Mouse (Mus musculus): ENCODE results near the gene Ap2a2.

DNA sequence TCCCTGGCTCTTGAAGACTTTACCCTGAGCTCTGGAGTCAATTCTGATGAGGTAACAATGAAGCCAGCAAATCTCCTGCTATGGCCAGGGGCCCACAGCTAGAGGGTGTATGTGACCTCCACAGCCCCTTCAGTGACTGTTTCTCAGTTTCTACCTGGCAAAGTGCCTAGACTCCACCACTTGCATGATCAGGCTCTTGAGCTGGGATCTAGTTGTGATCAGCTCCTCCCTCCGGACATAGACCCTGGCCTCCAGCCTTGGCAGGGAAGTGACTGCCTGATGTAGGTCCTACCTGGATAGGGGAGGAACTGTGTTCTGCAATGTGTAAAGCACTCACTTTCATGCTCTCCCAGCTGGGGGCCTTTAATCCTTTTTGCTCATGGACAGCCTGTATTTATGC is 98.4 kb downstream of the Ap2a2 start:
- TF ChIP-seq CTCF (IDR thresholded peaks at IDR 0.05; ENCODE audit: low read depth) (peak; percentile 21; the same call in 1 of the 2 replicates), EP300 (IDR thresholded peaks at IDR 0.05; ENCODE audit: low read depth) (no peak)

Measured in heart, postnatal 0 days (tissue).